Mouse (Mus musculus): Measurements from ENCODE around the gene Carmil1.

Gene Carmil1

DNA sequence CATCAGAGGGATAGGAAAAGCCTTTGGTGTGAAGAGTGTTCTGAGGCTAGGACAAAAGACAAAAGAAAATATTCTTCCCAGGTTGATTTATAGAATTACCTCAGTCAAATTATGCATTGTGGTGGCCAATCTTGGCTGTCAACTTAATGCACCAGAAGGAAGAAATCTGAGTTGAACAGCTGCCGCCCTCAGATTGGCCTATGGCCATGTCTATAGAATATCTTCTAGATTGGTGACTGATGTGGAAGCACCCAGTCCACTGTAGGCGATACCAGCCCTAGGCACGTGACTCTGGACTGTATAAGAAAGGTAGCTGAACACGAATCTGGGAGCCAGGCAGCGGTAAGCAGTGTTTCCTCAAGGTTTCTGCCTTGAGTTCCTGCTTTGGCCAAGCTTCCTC lies 134.1 kb downstream of the Carmil1 start:
- no peak for DNase-seq

DNA sequence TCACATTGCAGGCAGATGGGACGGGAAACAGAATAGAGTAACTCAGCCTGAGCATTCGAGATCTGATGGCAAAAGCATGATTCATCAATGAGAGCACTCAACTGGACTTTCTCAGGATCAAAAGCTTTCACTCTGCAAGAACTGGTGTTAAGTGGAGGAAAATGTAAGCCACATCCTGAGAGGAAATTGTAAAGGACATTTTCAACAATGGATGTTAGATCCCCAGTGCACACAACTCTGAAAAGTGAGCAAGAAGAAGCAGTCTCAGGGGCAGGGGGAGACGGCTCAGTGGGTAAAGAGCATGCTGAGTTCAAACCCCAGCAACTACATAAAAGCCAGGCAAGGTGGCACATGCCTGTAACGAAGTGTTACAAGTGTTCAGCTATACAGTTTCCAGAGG lies 135.7 kb downstream of the Carmil1 start:
- peak; percentile 9 for DNase-seq

DNA sequence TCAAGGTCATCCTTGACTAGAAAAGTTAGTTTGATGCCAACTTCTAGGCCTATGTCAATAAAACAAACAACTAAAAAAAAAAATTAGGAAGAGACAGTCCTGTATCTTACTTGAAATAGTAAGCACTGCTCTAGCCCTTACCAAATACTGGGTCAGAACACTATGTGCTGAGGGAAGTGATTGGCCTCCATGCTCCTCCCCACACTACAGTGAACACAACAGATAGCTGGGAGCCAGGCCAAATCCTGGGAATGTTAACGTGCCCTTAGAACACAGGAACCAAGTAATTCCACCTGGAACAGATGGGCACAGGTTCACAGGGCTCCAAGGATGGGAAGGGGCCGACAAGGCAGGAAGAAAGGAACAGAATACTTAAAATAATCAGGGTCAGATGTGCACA lies 136.5 kb downstream of the Carmil1 start:
- no peak for DNase-seq

DNA sequence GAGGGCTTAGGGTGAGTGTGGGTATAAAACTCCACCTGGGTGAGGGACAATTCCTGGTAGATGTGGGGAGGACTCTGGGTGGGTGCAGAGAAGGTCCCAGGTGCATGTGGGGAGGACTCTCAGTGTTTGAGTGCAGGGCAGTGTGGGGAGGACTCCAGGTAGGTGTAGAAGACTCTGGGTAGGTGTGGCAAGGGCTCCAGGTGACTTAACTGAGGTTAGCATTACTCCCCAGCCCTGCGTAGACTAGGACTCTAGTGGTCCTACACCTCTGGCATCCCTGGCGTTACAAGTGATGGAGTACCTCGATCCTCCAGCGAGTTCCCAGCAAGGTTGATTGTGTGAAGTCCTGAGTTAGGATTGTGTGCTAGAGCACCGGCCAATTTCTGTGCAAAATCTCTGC lies 143.8 kb downstream of the Carmil1 start:
- DNase-seq: no peak

DNA sequence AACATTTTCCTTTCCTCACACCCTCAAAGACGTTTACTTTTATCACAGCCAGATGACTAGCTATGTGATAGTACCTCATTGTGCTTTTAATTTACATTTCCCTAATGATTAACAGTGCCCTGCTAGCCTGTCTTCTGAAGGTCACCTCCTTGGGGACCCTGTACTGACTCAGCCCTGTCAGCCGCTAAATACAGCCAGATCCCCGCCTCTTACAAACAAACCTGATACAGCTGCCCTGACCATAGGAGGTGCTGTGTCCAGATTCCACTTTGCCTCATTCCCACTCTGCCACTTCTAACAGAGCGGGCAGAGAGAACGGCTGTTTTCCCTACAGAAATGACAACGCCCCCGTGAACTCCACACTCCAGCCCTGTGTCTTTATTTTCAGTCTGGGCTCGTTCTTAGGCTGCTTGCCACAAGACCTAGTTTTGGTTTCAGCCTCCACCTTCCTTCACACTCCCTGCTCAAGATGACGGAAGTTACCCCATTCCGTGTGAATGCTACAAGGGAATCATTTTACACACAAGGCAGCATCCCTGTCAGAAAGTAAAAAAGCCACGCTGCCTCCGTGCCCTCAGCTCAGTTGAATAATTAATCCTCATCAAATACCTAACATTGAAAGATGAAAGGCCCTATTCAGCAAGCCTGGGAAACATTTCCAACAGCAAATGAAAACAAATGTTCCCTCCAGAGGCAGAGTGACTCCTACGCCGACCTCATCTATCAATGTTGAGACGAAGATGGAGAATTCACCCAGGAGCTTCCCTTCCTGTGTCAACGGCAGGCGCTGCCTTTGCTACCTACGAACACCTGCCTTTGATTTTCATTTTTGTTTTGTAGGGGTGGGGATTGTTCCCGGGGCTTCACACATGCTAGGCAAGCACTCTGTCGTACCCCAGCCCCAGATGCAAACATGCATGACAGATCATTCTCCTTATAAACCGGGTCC lies 145.0 kb downstream of the Carmil1 start:
- DNase-seq: no peak

DNA sequence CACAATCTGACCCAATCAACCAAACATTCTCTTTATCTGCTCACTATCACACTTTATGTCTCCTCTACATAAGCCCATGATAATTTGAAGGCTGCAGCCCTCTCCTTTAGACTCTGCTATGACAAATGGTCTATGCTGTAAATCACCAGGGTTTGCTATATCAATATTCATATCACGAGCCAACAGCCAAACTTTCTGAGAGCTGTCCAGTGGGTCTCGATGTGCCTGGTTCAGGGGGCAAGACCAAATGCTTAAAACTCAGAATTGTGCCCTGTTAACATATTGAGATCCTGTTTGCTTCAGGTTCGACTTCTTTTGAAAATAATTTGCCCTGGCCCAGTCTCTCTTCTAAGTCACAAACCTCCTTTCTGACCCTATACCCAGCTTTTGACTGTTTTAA lies 147.7 kb downstream of the Carmil1 start:
- no peak for DNase-seq

DNA sequence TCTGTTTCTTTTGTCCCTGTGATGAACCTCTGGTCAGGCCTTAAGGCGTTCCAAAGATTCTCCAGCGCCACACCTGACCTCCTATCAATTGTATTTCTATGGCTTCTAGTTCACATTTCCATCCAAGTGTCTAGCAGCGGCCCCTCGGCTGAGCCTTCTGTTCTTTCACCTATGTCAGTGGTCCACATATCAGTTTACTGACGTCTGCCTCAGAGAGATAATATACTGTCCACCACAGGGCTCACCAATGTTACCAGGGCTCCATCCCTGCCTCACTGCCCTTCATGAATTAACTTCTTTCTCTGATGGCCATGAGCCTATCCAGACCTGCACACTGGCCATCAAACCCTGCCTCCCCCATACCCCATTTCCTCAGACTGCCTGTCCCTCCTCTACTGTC lies 149.3 kb downstream of the Carmil1 start:
- DNase-seq: no peak

DNA sequence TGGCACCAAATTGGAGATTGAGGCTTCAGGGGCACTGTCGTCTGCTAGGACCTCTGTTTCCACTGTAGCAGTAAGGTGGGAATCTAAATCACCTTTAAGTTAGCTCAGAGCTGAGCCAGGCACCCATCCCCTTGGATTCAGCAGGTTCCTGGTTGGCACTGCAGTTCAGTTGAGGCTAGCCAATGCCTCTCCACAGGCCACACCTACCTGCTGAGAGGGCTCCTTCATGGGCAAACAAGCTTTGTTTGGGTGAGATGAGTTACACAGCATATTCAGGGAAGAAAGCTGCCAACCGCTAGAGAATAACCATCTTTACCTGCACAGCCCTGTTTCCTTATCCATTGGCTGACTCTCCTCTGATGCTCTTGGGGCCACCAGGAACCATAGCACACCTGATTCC lies 149.9 kb downstream of the Carmil1 start:
- no peak for DNase-seq

DNA sequence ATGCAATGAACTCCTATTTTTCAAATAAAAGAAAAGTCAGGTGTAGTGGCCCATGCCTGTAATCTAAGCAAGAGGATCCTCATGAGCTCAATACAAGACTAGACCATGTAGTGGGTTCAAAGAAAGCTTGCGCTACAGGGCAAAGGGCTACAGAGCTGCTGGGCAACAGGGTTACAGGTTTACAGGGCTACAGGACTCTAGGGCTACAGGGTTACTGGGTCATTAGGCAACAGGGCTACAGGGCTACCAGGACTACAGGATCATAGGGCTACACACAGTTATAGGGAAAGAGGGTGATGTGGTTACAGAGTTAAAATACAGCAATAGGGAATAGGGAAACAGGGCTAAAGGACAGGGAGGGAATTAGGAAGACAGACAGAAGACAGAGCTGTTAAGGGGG lies 151.9 kb downstream of the Carmil1 start:
- no peak for DNase-seq

DNA sequence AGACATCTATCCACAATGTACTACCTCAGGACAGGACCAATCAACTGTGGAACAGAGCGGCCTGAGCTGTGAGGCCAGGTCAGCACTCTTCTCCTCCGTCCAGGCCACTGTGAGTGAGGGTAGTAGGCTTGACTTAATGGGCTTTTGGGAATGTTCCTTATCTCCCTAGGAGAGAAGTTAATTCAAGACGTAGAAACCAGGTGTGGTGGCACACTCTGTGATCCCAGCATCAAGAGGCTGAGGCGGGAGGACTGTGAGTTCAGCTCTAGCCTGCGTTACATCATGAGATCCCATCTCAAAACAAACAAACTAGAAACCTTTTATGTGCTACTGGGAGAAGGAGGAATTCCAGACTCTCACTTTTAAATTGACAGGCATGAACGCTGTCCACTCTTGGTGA lies 154.7 kb downstream of the Carmil1 start:
- no peak for DNase-seq

DNA sequence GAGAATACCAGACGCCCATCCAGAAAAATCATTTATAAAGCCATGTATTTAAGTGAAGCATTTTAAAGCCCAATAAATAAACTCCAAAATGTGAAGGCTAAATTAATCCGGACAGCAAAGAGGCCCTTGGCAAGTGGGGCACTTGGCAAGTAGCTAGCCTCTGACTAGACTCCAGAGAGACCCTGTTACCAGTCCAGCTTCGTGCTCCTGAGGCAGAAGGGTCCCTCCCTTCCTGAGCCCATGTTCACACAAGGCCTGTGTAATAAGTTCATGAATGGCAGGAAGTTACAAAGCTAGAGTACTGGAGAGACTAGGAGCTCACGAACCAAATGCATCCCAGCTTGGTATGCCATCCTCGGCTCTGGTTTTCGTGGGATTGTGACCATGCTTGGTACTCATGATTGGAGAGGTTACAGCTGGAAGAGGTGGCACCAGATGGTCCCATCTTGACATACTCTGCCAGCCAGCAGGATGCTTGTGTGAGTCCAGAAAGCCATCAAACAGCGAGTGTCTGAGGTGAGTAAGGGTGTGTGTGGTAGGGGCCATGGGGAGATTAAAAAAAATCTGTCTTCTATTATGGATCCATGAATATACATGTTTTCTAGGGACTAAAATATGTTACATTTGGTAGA lies 163.3 kb downstream of the Carmil1 start:
- no peak for DNase-seq

DNA sequence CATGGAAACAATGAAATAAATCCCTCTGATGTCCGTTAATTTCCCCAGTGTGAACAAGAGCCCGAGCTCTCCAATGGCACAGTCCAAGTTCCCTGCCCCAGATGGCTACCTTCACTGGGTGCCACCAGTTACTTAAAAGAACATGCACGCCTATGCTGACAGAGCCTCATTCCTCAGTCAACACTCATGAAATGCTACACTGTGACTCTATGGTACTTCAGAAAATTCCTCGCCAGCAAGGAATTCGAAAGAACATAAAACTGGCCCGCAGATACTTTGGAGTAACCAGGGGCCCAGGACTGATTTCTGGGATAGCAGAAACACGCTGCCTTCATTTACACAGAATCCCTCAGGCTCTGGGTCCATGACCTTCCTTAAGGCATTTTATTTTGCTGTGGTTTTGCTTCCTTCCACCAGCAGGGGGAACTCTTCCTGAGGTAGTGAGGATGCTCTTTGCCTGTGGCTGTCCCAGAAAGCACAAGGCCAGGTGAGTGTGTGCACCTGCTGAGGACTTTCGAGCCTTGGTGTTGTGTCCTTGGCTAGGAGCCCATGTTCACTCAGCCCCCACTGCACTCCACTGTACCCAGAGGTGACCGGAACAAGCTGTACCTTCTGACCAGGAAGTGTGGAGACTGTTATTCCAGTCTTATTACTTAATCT lies 167.8 kb downstream of the Carmil1 start:
- peak; percentile 71 for DNase-seq

DNA sequence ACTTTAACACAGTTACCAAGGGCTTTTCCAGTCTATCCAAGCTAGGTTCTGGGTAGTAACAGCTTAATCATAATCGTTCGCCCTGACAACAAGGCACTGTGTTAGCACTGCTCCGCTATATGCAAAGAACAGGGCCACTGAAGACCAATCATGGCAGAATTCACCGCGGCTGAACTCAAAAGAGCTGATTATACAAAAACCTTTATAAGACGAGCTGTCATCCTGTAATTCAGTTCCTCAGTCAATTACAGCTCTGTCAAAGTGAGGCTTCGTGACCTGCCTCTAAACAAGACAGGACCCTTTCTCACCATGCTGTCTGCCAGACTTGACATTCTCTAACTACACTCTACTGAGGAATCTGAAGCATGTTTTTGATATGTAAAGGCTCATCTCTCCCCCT lies 170.3 kb downstream of the Carmil1 start:
- DNase-seq: no peak

DNA sequence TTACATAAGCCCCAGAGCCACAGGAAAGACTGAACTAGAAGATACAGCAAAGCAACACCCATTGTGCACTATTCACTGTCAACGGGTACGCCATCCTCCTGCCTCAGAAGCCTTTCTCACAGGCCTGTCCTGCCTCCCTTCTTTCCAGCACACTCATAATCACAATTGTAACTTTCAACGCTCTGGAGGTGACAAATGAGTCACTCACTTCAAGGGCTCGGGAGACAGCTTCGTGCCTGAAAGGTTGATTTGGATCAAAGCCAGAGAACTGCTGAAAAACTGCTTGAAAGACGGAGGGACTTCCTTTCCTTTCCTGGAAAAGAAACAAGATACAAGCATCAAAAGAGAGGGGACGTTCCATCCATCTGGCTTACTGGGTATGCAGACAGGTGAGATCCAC lies 172.3 kb downstream of the Carmil1 start:
- DNase-seq: no peak

DNA sequence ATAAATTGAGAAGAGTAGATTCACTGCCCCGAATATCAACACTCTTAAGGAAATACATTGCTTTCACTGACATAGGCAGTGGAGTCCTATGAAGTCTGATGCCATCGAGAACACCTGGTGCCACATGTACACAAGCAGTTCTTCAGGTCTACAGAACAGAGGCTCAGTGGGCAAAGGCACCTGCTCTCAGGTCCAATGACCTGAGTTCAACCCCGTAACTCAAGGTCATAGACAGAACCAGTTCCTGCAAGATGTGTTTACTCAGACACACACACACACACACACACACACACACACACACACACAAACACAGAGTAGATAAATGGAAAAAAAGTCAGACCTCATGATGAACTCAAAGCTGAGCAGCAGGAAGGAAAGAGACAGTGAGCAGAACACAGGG lies 173.5 kb downstream of the Carmil1 start:
- DNase-seq: no peak

DNA sequence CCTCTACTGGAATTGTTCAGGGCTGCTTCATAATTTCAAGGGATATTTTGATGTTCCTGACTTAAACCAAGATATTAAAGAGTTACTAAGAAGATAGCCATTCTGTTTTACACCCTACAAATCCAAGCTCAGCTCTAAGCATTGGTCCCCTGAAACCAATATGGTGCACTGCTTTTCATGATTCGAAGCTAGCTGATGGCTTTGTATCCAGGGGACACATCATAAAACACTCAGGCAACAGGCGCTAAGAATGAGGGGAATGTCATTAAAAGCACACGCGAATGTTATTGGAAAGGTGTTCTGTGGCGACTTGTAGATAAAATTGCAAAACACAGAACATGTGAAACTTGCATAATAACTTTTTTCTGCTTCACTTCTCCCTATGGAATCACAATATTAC lies 174.8 kb downstream of the Carmil1 start:
- DNase-seq: no peak

DNA sequence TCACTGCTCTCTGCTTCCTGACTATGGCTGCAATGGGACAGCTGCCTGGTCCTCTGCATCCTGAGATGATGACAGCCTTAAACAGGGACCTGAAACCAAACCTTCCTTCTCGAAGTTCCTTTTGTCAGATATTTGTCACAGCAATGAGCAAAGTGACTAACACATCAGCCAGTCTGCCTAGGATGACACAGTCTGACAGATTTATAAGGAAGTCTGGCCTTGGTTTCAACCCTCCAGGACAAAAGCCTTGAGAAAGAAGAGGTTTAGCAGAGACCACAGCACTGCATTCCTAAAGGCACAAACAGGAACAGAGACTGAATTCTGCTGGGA lies 175.3 kb downstream of the Carmil1 start:
- no peak for DNase-seq

DNA sequence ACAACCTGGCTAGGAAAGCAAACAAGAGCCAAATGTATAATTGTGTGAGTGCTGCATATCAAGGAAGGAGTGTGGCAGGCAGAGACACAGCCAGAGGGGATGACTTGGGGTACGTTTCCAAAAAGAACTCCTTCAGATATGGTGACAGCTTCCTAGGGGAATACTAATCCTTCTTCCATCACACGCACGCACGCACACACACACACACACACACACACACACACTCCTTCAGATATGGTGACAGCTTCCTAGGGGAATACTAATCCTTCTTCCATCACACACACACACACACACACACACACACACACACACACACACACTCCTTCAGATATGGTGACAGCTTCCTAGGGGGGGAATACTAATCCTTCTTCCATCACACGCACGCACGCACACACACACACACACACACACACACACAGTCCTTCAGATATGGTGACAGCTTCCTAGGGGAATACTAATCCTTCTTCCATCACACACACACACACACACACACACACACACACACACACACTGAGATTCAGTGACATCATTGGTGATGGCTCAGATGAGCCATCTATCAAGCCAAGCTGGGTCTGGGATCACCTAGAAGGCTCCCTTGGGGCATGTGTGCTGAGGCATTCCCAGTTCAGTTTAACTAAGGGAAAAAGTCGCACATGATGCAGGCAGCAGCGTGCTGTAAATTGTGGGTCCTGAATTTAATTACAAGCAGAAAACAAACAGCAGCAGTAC lies 175.8 kb downstream of the Carmil1 start:
- DNase-seq: peak; percentile 8

DNA sequence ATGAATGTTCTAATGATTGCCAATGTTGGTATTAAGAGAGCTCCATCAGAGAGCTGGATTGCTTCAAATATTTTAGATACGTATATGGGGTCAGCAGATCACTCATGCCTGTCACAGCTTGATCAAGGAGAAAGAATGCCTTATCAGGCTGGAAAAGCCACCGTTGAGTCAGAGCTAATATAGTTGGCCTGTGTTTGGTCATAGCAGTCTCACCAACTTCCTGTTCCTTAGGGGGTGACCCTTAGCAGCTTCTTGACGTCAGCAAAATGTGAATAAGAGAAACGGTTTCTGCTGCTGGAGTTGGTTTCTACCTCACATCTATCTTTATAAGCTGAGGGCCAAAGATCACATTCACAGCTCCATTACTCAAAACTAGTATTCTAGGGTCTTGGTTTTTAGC lies 176.6 kb downstream of the Carmil1 start:
- DNase-seq: no peak

DNA sequence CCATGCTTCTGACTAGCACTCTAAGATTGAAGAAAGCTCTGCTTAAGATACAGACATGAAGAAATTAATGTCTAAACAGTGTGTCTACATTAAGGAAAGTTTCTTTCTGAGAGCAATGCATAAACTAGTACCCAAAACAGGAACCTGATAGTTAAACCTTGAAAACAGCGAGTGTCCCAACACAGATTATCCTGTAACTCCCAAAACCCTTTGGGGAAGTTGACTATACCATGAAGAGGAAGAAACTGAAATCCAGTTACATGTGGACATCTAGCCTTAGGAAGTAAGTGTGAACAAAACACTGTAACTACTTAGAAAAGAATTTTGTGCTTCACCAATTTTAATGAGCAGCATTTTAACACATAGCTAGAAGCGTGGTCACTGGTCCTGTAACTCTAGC lies 177.4 kb downstream of the Carmil1 start:
- DNase-seq: no peak

DNA sequence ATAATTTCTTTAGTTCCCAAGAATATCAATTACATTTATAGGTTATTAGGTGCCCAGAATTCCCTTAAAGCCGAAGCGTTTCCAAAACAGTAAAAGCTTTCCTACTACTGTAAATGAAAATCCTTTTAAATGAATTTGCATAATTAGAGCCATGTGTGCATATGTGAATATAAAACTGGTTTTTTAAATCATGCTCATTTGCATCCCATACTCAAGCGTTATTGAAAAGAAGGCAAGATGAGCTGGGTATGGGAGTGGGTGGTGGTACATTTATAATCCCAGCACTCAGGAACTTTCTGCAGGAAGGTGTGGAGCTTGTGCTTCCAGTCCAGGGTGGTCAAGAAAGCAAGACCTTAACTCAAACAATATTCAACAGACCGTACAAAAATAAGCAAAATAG lies 178.3 kb downstream of the Carmil1 start:
- DNase-seq: no peak

DNA sequence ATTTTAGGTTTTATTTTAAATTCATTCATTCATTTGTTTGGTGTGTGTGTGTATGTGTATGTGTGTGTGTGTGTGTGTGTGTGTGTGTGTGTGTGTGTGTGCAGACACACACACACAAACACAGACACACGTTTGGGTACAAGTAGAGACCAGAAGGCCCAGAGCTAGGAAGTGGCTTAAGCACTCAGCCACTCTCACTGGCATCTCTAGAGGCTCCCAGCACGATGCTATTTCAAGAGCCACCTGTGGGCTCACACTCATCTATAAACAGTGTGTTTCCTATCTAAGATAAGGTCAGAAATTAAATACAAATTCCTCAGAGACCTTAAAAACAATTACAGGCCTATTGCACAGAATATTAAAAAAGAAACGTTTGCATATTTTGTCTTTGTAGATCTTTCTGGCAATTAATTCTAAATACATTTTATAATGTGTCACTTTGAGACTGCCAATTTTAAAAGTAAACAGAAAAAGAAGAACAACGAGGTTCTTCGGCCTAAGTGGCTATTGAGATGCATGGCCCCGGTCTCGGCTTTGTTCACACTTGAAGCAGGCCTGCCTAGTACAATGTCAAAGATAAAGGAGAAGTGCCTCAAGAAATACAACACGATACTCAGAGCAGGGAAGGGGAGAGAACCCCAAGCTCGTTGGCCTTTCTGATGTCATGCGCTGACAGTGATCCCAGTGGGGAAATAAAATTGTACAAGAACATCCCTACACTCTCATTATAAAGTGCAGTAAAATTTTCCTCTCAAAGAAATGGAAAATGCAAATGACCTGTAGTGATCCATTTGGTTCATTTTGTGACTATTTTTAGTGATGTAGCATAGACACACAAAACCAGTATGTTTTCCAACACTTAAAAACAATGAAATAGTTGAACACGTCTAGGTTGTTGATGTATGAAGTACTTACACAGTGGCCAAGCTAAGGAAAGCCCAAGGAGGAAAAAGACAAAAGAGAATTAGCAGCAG lies 179.2 kb downstream of the Carmil1 start:
- DNase-seq: no peak

All from retina, postnatal 1 day (tissue).